ENCODE assay signal across 17 mouse cellular contexts in genomic region chrX:159704381-159705004, GRCm38 (mm10).
A peak's percentile ranks its signal among the peaks of the same experiment; 100 is the strongest.
DNase-seq lines count a peak whose midpoint lies in the region; ATAC-seq and TF ChIP-seq lines count a peak whose summit lies in the region.
"Had no signal": no experiment of that assay in that cellular context is flagged by ENCODE, and none has a peak within 500 bp of the region (broad histone marks: within the 10 kb centered on the region; RNA-seq: fewer than 3 reads in every experiment).

No protein-coding gene starts in this region.

- peak overlapping the region; percentile 54 for H3K27ac ChIP-seq in kidney, postnatal 0 days
- H3K27ac ChIP-seq: forebrain, embryonic 12.5 days; heart, adult 2 months; hindbrain, embryonic 14.5 days; limb, embryonic 13.5 days had no signal

- no peak for TF ChIP-seq CTCF in kidney, postnatal 0 days (IDR thresholded peaks at IDR 0.05; ENCODE audit: low read depth)

- WGBS in kidney, postnatal 0 days = 43% methylated on average over 4 of the region's 4 CpGs

- no peaks in the 10 kb centered on the region for H3K9me3 ChIP-seq in kidney, postnatal 0 days (replicated peaks; ENCODE audit: low read length)
- H3K9me3 ChIP-seq: forebrain, embryonic 12.5 days; limb, embryonic 13.5 days had no signal

- no peaks in the 10 kb centered on the region for H3K4me1 ChIP-seq in kidney, postnatal 0 days (replicated peaks; ENCODE audit: insufficient read depth, low read length)

- no peaks in the 10 kb centered on the region for H3K27me3 ChIP-seq in kidney, postnatal 0 days (ENCODE audit: insufficient read depth, low read length)

- DNase-seq in kidney, adult 11 months = peak; percentile 6
- no peak for DNase-seq in kidney, adult 18-20 months
- DNase-seq in embryo, embryonic 10.5 days (ENCODE audit: low spot score) = peak; percentile 25
- peak; percentile 77 for DNase-seq in kidney, postnatal 0 days (ENCODE audit: low spot score)
- no peak for DNase-seq in urinary bladder, adult 2 months (ENCODE audit: low spot score)
- no peak for DNase-seq in frontal cortex, postnatal 14 days (ENCODE audit: low spot score in 2 of 2)
- DNase-seq in left cerebral cortex, adult 8-10 months (ENCODE audit: low spot score in 2 of 2) = no peak
- DNase-seq: adrenal gland, adult 8-10 months; cerebellum, postnatal 10 days; heart, adult 2 months; heart, postnatal 10 days; right cerebral cortex, adult 18-20 months; thymus, adult 2 months had no signal

- H3K36me3 ChIP-seq in kidney, postnatal 0 days (ENCODE audit: insufficient read depth, low read length) = no peaks in the 10 kb centered on the region
- H3K36me3 ChIP-seq: forebrain, embryonic 12.5 days; limb, embryonic 13.5 days had no signal

- no peak overlapping the region for H3K9ac ChIP-seq in kidney, postnatal 0 days (ENCODE audit: low read depth, low read length)
- H3K9ac ChIP-seq: forebrain, embryonic 12.5 days; hindbrain, embryonic 14.5 days; limb, embryonic 13.5 days had no signal

- H3K4me2 ChIP-seq in kidney, postnatal 0 days (ENCODE audit: low read length) = no peak overlapping the region
- H3K4me2 ChIP-seq: forebrain, embryonic 12.5 days; hindbrain, embryonic 14.5 days; limb, embryonic 13.5 days had no signal

- H3K4me3 ChIP-seq in kidney, postnatal 0 days (replicated peaks; ENCODE audit: low read depth, low read length) = no peak overlapping the region
- H3K4me3 ChIP-seq: forebrain, embryonic 12.5 days; heart, adult 2 months; limb, embryonic 13.5 days had no signal

- no peak; the same call in 1 of the 2 replicates for ATAC-seq in kidney, postnatal 0 days (replicated peaks; ENCODE audit: low FRiP score, low read depth)
- ATAC-seq in monocyte, adult 5-6 weeks (replicated peaks; ENCODE audit: insufficient number of reproducible peaks, low FRiP score, low TSS enrichment, poor library complexity, severe bottlenecking) = 0 out of 2 replicates have a peak, but pooled peaks have one; percentile 31

Comparison
In these comparisons a context has a peak if more than half of its experiments do, and no peak if none do; other contexts are left out.
1. DNase-seq: peak in kidney, adult 11 months (single experiment), embryo, embryonic 10.5 days (single experiment) and kidney, postnatal 0 days (single experiment); none in kidney, adult 18-20 months (single experiment), urinary bladder, adult 2 months (single experiment), frontal cortex, postnatal 14 days (0 of 2) and left cerebral cortex, adult 8-10 months (0 of 2).